Mouse (Mus musculus) left cerebral cortex, postnatal 14 days (tissue): Measurements from ENCODE around the gene Dlx5. TPM values are rescaled to one million over a fixed set of nuclear protein-coding genes. Genes with fewer than 3 reads are reported as not detected.

Source experiments
- DNase-seq, 2 experiments: peaks; one replicate each; pipeline ENCODE4 v3.0.0; 2021 to 2022; ENCODE audit warnings: low spot score in 2 of 2, mixed read lengths in 1 of 2
- intact Hi-C: fragments of 180-260 bp; cut with DNase I; formaldehyde crosslinking; loops from one replicate; pipeline ENCODE4 v1.15.1; 2025
- total RNA-seq, 2 experiments: library from RNA; stranded (reverse); gene quantifications; 2 replicates each; pipeline ENCODE4 v1.2.3; 2021

Dlx5 gene
- total RNA-seq, 2 experiments from 2014 or later, result 6.4 to 6.9 TPM

DNA sequence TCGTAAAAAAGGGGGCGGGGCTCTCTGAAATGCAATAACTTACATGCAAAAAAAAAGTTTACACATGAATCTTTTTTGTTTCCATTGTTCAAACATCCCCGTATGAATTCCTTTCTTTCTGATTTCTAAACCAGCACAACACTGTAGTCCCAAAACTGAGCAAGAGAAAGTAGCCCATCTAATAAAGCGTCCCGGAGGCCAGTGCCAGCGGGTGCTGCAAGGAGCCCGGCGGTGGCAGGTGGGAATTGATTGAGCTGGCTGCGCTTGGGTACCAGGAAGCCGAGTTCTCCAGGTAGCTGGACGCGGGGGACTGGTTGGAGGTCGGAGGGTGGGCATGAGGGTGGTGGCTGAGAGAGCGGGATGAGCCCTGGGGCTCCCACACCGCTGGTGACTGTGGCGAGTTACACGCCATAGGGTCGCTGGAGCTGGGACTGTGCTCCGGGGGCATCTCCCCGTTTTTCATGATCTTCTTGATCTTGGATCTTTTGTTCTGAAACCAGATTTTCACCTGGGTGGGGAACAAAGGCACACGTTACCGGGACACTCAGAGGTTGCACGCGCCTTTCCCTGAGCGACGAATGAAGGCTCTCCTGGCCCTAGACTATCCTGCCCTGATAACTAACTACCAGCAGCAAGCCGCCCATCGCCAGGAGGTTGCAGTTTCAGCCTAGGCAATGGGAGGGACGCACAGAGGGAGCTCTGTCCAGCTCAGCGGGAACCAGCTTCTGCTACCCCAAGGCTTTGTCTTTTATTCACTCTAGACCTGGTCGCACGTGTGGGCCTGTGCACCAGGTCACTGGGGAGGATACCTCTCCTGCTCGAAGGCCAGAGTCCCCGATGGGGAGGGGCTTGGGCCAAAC lies 3.7 kb downstream of the Dlx5 start:
- DNase-seq, result no peak
- intact Hi-C loops, result loop anchor here (10.0 kb wide), 1 partner anchor 293 kb away; no protein-coding TSS in a partner anchor

DNA sequence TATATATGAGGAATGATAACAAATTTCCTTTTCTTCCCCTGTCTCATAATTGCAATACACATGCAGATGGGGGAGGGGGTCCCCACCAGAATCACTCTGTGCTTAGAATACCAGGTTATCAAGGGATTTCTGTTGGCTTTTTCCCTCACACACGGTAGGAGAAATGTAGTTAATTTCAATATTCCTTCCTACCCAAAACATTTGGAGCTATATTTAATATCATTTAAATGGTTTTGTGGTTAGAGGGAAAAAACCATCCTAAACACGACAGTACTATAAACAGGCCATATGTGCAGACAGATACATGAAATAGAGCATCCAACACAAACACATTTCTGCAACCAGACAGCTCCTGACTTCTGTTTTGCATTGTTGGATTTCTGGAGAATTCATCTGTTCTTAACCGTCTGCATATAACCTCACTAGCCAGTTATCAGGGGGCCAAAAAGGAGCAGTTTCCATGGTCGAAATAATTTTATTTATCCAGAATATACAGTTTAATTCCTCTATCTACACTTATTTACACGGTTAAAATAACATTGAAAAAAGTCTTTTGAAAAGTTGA lies 4.5 kb downstream of the Dlx5 start:
- no peak for DNase-seq
- intact Hi-C loops, result loop anchor here (10.0 kb wide), 1 partner anchor 293 kb away; no protein-coding TSS in a partner anchor

DNA sequence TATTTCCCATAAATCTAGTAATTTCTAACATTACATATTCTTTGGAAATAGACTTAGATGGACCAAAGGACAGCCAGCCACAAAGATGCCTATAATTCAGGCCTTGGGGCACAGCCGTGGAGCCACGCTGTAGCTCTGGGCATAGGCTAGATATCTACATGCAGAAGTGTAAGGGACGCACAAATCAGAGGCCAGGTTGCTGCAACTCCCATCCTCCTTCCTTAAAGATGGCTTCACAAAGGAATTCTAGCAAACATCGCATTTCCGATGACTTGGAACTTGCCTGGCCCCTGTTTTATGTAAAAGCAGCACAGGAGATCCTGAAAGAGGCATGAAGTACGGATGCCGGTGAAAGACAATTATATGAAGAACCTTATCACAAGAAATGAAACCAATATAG lies 5.2 kb downstream of the Dlx5 start:
- DNase-seq, result no peak
- intact Hi-C loops, result loop anchor here (10.0 kb wide), 1 partner anchor 292 kb away; no protein-coding TSS in a partner anchor

DNA sequence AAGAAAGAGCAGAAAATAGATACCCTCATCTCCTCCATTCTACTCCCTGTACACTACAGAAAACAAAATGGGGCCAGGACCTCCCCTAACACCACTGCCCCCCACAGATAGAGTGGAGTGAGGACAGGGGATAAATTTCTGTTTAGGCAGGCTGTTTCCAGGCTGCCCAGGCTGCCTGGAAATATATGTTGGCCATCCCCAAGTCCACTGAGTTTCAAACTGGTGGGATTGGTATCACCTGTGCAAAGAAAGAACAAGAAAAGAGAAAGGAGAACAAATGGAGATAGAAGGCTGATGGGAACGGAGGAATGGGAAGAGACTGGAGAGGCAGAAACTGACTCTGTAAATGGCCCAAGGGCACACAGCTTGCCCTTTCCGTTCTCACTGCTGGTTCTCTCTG lies 5.7 kb downstream of the Dlx5 start:
- DNase-seq, result no peak
- intact Hi-C loops, result loop anchor here (10.0 kb wide), 1 partner anchor 291 kb away; no protein-coding TSS in a partner anchor

DNA sequence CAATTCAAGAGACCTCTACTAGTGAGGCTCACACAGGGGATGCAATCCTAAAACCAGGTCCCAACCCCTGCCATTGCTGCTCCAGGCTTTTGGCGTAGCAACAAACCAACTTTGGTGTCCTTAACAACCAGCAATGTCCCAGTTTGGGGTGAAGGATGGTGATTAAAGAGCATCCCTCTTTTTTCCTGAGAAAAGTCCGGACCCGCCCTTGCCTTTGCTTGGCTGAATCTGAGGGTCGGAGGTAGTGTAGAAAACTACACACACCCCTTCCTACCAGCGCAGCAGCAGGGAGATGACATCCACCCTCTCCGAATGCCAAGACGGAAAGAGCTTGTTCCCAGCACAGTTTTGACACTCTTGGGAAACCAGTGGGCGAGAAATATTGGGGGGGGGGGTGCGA lies 6.2 kb downstream of the Dlx5 start:
- intact Hi-C loops, result loop anchor here (10.0 kb wide), 1 partner anchor 291 kb away; no protein-coding TSS in a partner anchor
- DNase-seq, result no peak

DNA sequence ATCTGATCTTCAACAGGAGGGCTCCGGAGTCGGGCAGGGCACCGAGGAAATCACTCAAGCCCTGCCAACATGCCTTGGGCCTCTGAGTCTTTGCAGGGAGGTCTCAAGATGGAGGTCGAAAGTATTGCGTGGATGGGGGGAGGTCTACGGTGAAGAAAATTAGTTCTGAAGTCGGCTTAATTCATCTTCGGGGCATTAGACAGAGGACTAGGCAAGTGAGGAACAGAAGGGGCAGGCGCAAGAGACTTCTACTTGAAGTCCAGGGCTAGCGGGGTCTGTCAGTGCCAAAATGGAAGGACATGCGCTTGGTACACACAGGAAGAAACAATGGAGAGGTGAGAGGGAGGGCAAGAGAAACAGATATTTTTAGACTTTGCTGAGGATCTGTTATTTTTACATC lies 6.7 kb downstream of the Dlx5 start:
- intact Hi-C loops, result loop anchor here (10.0 kb wide), 1 partner anchor 290 kb away; no protein-coding TSS in a partner anchor
- DNase-seq, result no peak

DNA sequence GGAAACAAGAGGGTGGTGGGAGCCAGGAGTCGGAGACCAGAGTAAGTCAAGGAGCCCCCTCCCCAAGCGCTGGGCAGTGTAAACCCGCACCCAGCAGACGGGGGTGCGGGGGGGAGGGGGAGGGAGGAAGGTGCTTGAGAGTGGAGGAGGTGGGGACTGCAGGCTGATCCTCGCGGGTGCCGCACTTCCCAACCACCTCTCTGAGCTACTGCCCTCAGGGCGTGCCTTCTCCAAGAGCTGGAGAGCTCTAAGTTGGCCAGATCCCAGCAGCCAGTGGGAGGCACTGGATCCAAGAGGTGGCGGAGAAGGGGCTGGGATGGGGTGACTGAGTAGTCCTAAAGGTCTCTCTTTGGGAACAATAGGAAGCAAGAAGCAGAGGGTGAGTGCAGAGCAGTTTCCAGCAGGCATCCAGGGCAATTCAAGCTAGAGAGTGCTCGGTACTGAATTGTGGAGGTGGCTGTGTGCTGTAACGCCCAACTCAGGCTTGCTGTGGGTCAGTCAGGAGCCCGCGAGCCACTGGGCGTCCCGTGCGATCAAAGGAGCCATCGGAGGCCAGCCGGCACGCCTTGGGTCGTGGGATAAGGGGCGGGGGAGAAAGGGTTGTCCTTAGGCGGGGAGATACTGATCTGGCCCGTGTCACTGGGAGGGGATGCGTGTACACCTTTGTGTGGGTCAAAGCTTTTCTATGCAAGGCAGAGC lies 7.7 kb downstream of the Dlx5 start:
- intact Hi-C loops, result loop anchor here (10.0 kb wide), 1 partner anchor 289 kb away; no protein-coding TSS in a partner anchor
- no peak for DNase-seq

DNA sequence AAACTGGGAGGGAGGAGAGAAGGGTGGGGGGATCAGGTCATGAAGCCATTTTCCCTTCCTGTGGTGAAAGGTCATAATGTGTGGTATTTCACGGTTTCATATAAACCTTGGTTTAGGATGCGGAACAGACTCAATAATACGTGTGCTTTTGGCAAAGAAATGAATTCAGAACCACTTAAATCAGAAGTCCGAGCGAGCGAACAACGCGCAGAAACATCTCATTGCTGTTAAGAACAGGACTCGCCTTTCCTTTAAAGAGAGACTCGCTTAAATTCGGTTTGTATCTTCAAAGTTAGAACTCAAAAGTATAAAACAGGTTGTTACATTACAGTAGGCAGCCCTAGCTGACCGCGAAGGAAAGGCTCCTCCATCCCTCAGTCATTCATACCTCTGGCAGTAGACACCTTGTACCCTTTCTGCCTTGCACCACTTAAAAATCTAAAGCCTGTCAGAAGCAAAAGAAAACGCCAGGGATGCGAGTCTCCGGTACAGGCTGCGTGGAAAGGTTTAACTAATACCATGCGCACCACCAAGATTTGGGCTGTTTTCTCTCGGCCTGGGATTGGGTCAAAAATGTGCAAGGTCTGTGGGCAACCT lies 8.3 kb downstream of the Dlx5 start:
- no peak for DNase-seq
- intact Hi-C loops, result loop anchor here (10.0 kb wide), 1 partner anchor 289 kb away; no protein-coding TSS in a partner anchor

DNA sequence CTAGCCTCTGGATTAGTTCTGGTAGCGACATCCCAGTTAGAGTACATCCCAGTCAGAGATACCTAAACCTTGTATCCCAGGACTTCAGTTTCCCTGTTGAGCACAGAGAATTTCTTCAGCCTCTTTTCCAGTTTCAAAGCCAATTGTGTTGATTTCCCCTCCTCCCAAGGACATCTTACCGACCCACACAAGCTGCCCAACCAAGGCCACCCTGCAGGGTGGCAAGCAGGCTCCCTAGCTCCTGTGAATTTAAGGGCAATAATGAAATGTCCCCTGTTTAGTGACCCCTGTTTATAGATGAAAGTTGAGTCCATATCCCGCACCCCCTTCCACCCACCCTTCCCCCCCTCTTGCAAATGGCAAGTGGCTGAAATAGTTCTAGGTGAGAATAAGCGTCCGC lies 9.0 kb downstream of the Dlx5 start:
- DNase-seq, result no peak
- intact Hi-C loops, result loop anchor here (10.0 kb wide), 1 partner anchor 288 kb away; no protein-coding TSS in a partner anchor

DNA sequence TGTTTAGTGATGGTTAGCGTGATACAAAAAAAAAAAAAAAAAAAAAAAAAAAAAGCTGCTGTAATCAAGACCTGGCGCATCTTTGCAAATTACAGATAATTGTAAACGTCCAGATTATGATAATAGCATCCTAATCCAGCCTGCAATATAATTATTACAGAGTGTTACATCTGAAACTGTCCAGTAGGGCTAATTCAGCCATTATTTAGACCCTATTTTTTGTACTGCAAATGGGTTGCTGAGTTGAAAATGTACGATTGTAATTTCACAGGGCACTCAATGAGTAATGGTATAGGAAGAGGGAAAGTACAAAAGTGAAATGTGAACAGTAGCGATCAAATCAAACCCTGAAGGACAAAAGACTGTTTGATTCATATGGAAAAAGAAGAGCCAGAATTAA lies 10.2 kb downstream of the Dlx5 start:
- no peak for DNase-seq
- intact Hi-C loops, result loop anchor here (10.0 kb wide), 1 partner anchor 287 kb away; no protein-coding TSS in a partner anchor

DNA sequence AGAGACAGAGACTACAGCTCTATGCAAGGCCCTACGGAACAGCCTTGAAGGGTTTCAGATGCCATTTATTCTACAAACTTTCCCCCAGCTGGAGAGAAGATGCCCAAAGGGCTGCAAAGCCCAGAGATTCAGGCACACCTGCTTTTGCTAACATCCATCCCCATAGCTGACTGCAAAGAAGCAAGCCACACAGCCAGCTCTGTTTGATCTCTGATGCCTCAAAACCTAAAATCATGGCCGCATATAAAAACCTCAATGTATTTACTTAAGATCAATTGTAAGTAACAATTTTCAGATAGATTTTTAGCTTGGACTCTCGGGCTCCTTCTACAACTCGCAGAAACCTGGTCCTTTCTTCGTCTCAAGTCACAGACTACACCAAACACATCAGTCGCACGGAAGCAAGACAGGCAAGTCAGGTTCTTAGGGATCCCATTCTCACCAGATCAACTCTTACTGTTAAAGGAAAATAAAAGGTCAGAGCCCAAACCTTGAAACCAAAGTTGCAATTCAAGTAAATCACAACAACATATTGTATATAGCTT lies 10.9 kb downstream of the Dlx5 start:
- DNase-seq, result no peak
- intact Hi-C loops, result loop anchor here (10.0 kb wide), 1 partner anchor 286 kb away; no protein-coding TSS in a partner anchor

DNA sequence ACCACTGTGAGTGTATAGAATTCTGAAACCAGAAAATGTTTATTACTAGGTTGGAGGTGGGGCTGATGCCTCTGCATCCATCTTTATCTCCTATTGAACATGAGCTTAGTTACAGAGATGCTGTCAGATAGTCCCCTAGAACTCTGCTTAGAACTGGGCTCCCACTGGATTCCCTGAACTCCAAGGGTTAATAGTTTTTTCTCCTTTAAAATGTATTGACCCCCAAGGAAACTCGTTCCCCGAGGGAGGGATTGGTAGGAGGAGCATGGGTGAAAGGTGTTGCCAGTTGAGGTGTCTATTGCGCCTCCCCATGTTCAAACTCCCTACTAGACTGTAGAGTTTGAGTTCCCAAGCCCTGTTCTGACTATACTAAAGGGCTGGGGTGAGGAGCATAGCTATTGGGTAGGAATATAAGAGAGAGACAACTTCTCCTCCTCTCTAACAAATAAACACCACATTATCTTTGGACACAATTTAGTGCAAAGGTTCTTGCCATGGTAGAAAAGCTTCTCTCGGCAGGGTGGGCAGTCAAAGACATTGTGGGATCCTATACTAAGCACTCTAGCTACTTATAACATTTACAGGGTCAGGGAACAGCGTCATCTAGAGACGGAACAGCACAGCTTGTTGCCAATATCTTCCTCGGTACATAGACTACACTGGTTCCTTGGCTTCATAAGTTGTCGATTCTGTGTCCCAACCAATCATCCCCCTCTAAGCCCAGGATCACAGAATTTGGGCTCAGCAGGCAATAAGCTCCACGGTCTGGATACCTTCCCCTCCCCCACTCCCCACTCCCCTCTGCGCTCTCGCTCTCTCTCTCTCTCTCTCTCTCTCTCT lies 11.7 kb downstream of the Dlx5 start:
- DNase-seq, result no peak

DNA sequence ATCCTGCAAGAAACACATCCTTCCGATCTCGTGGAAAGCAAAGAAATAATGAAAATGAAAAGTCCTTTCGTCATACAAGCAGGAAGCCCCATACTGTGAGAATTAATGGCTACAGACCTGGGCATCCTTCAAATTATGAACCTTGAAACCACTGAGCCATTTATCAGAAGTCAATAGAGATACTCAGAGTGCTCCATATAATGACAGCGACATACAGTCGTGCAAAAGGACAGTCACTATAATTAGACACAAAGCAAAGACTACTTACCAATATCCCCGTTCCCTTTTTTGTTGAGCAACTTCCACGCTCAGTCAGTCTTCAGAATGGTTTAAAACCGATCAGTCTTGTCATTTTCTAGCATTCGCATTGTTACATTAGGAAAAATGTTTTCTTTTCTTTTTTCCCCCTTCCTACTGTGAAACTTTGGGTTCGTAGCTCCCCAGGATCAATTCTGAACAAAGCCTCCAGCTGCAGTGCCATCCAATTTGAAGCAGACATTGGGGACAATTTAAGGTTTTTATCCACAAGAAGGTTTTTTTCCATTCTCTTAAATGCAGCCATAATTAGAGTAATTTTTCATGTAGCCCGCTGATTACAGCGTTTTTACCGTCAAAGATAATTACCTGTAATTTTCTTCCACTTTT lies 12.7 kb downstream of the Dlx5 start:
- intact Hi-C loops, result no loop called here
- DNase-seq, result no peak

More for the DNA sequence above, 11.7 kb downstream of the Dlx5 start:
- intact Hi-C loops, result loop anchor here (10.0 kb wide), 1 partner anchor 285 kb away; no protein-coding TSS in a partner anchor

DNA sequence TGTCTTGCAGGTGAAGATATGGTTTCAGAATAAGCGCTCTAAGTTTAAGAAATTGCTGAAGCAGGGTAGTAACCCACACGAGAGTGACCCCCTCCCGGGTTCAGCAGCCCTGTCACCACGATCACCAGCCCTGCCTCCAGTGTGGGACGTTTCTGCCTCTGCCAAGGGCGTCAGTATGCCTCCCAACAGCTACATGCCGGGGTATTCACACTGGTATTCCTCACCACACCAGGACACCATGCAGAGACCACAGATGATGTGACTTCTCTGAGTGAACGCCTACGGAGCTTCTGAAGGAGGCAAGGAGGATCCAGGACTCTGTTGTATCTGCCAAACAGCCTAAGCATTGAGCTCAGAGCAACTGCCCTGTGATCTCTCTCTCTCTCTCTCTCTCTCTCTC lies 14.9 kb downstream of the Dlx5 start:
- intact Hi-C loops, result no loop called here
- no peak for DNase-seq

DNA sequence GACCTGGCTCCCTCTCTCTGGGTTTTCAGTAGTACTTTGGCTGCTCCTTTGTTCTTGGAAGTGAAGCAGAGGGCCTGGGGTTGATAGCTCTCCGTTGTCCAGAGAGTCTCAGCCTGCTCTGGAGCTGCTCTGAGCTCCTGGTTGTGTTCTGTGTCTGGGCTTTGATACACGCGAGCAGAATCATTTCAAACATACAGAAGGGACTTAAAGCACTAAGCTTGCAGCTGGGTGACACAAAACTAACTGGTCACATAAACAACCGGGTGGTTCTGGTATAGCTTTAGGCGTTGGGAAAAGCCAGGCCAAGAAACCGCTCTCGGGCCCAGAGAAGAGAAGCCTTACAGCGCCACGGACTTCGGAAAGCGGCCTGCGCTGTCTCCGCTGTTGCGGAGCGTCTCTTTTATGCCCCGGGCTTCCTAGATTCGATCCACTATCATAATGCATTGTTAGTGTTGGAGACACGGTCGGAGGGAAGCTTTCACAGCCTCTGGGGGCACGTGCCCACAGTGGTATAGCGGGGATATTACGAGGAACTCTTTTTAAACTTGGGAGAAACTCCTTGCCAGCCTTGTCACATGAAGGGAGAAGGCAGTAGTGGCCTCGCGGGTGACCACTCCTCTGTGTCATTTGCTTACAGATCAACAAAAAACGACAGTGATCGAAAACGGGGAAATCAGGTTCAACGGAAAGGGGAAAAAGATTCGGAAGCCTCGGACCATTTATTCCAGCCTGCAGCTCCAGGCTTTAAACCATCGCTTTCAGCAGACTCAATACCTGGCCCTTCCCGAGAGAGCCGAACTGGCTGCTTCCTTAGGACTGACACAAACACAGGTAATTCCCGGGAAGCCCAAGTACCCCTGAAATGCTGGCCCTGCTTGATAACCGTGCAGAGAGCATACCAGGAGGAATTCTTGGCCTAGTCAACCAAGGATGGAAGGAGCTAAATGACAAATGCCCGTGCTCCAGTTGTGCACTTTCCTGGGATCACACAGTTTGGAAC lies 17.1 kb downstream of the Dlx5 start:
- intact Hi-C loops, result no loop called here
- no peak for DNase-seq

DNA sequence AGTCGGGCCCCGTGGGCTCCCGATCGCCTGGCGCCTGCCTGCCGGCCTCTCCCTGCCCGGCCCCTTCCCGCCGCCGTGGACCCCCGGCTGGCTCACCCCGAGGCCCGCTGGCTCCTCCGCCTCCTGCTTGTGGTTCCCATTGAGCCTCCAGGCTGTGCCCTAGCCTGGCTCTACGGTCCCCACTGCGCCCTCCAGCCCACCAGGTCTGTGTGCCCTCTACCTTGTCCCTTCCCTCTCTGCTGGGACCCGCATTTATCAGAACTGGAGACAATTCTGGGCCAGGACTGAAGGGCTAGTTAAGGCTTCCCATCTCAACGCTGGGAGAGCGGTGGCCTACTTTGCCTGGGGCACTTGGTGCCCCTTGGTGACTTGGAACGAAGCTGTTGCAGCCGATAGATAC lies 17.9 kb downstream of the Dlx5 start:
- no peak for DNase-seq
- intact Hi-C loops, result no loop called here
